Mouse (Mus musculus): ENCODE data around the gene Ncs1. TPM values are rescaled to one million over a fixed set of nuclear protein-coding genes. Genes with fewer than 3 reads are reported as not detected.
A peak's percentile ranks its signal among the peaks of the same experiment; 100 is the strongest.

Gene Ncs1
- polyA plus RNA-seq, 1 experiment, result 7.7 TPM

- H3K27ac ChIP-seq (ENCODE audit: control insufficient read depth, insufficient read depth, low read depth, low read length), result no peak overlapping the region
- no peaks in the 10 kb centered on the region for H3K36me3 ChIP-seq (ENCODE audit: control insufficient read depth, insufficient read depth, low read length)
- H3K27me3 ChIP-seq (ENCODE audit: control insufficient read depth, insufficient read depth, low read length), result no peaks in the 10 kb centered on the region
- H3K4me1 ChIP-seq (ENCODE audit: control insufficient read depth, insufficient read depth, low read length), result peaks cover 4% of the 10 kb centered on the region
- no peak overlapping the region for H3K4me3 ChIP-seq (ENCODE audit: control insufficient read depth, low read depth, low read length)
- no peak for TF ChIP-seq POLR2A (IDR thresholded peaks at IDR 0.05; ENCODE audit: control insufficient read depth, low read depth, low read length)
- peak; percentile 94 for TF ChIP-seq CTCF (IDR thresholded peaks at IDR 0.05; ENCODE audit: control insufficient read depth, insufficient read depth, insufficient replicate concordance, low read depth, low read length)
Observed at GRCm38 (mm10) chr2:31294985-31295384, 49.4 kb downstream of the Ncs1 start.

- TF ChIP-seq CTCF (IDR thresholded peaks at IDR 0.05; ENCODE audit: control insufficient read depth, insufficient read depth, insufficient replicate concordance, low read depth, low read length) (no peak), POLR2A (IDR thresholded peaks at IDR 0.05; ENCODE audit: control insufficient read depth, low read depth, low read length) (no peak)
- H3K27ac ChIP-seq (ENCODE audit: control insufficient read depth, insufficient read depth, low read depth, low read length), result no peak overlapping the region
- peaks cover 4% of the 10 kb centered on the region for H3K4me1 ChIP-seq (ENCODE audit: control insufficient read depth, insufficient read depth, low read length)
- H3K4me3 ChIP-seq (ENCODE audit: control insufficient read depth, low read depth, low read length), result no peak overlapping the region
- no peaks in the 10 kb centered on the region for H3K36me3 ChIP-seq (ENCODE audit: control insufficient read depth, insufficient read depth, low read length)
- no peaks in the 10 kb centered on the region for H3K27me3 ChIP-seq (ENCODE audit: control insufficient read depth, insufficient read depth, low read length)
Observed at GRCm38 (mm10) chr2:31296395-31296794, 50.8 kb downstream of the Ncs1 start.

- Histone ChIP-seq H3K27ac (ENCODE audit: control insufficient read depth, insufficient read depth, low read depth, low read length) (no peak overlapping the region), H3K27me3 (ENCODE audit: control insufficient read depth, insufficient read depth, low read length) (no peaks in the 10 kb centered on the region), H3K36me3 (ENCODE audit: control insufficient read depth, insufficient read depth, low read length) (no peaks in the 10 kb centered on the region), H3K4me1 (ENCODE audit: control insufficient read depth, insufficient read depth, low read length) (peaks cover 4% of the 10 kb centered on the region), H3K4me3 (ENCODE audit: control insufficient read depth, low read depth, low read length) (peak overlapping the region; percentile 72)
- TF ChIP-seq CTCF (IDR thresholded peaks at IDR 0.05; ENCODE audit: control insufficient read depth, insufficient read depth, insufficient replicate concordance, low read depth, low read length) (no peak), POLR2A (IDR thresholded peaks at IDR 0.05; ENCODE audit: control insufficient read depth, low read depth, low read length) (no peak)
Observed at GRCm38 (mm10) chr2:31297602-31298268, 52.1 kb downstream of the Ncs1 start.

- H3K27ac ChIP-seq (ENCODE audit: control insufficient read depth, insufficient read depth, low read depth, low read length), result no peak overlapping the region
- TF ChIP-seq CTCF (IDR thresholded peaks at IDR 0.05; ENCODE audit: control insufficient read depth, insufficient read depth, insufficient replicate concordance, low read depth, low read length) (no peak), POLR2A (IDR thresholded peaks at IDR 0.05; ENCODE audit: control insufficient read depth, low read depth, low read length) (no peak)
- peaks cover 4% of the 10 kb centered on the region for H3K4me1 ChIP-seq (ENCODE audit: control insufficient read depth, insufficient read depth, low read length)
- H3K27me3 ChIP-seq (ENCODE audit: control insufficient read depth, insufficient read depth, low read length), result no peaks in the 10 kb centered on the region
- no peak overlapping the region for H3K4me3 ChIP-seq (ENCODE audit: control insufficient read depth, low read depth, low read length)
- H3K36me3 ChIP-seq (ENCODE audit: control insufficient read depth, insufficient read depth, low read length), result no peaks in the 10 kb centered on the region
Observed at GRCm38 (mm10) chr2:31298814-31299213, 53.2 kb downstream of the Ncs1 start.

GRCm38 (mm10) chr2:31299266-31299665, 53.6 kb downstream of the Ncs1 start:
- TF ChIP-seq CTCF (IDR thresholded peaks at IDR 0.05; ENCODE audit: control insufficient read depth, insufficient read depth, insufficient replicate concordance, low read depth, low read length) (peak; percentile 27; the same call in 1 of the 2 replicates), POLR2A (IDR thresholded peaks at IDR 0.05; ENCODE audit: control insufficient read depth, low read depth, low read length) (no peak)
- H3K27ac ChIP-seq (ENCODE audit: control insufficient read depth, insufficient read depth, low read depth, low read length), result no peak overlapping the region
- H3K4me3 ChIP-seq (ENCODE audit: control insufficient read depth, low read depth, low read length), result no peak overlapping the region
- no peaks in the 10 kb centered on the region for H3K36me3 ChIP-seq (ENCODE audit: control insufficient read depth, insufficient read depth, low read length)
- peaks cover 5% of the 10 kb centered on the region for H3K4me1 ChIP-seq (ENCODE audit: control insufficient read depth, insufficient read depth, low read length)
- no peaks in the 10 kb centered on the region for H3K27me3 ChIP-seq (ENCODE audit: control insufficient read depth, insufficient read depth, low read length)

- H3K4me3 ChIP-seq (ENCODE audit: control insufficient read depth, low read depth, low read length), result no peak overlapping the region
- peaks cover 11% of the 10 kb centered on the region for H3K4me1 ChIP-seq (ENCODE audit: control insufficient read depth, insufficient read depth, low read length)
- no peak for TF ChIP-seq POLR2A (IDR thresholded peaks at IDR 0.05; ENCODE audit: control insufficient read depth, low read depth, low read length)
- TF ChIP-seq CTCF (IDR thresholded peaks at IDR 0.05; ENCODE audit: control insufficient read depth, insufficient read depth, insufficient replicate concordance, low read depth, low read length), result no peak
- no peaks in the 10 kb centered on the region for H3K27me3 ChIP-seq (ENCODE audit: control insufficient read depth, insufficient read depth, low read length)
- H3K27ac ChIP-seq (ENCODE audit: control insufficient read depth, insufficient read depth, low read depth, low read length), result no peak overlapping the region
- no peaks in the 10 kb centered on the region for H3K36me3 ChIP-seq (ENCODE audit: control insufficient read depth, insufficient read depth, low read length)
Observed at GRCm38 (mm10) chr2:31299996-31300395, 54.4 kb downstream of the Ncs1 start.

GRCm38 (mm10) chr2:31303177-31303576, 57.6 kb downstream of the Ncs1 start:
- H3K27ac ChIP-seq (ENCODE audit: control insufficient read depth, insufficient read depth, low read depth, low read length), result no peak overlapping the region
- no peaks in the 10 kb centered on the region for H3K36me3 ChIP-seq (ENCODE audit: control insufficient read depth, insufficient read depth, low read length)
- H3K4me1 ChIP-seq (ENCODE audit: control insufficient read depth, insufficient read depth, low read length), result peaks cover 18% of the 10 kb centered on the region
- H3K4me3 ChIP-seq (ENCODE audit: control insufficient read depth, low read depth, low read length), result no peak overlapping the region
- TF ChIP-seq POLR2A (IDR thresholded peaks at IDR 0.05; ENCODE audit: control insufficient read depth, low read depth, low read length) (no peak), CTCF (IDR thresholded peaks at IDR 0.05; ENCODE audit: control insufficient read depth, insufficient read depth, insufficient replicate concordance, low read depth, low read length) (no peak)
- H3K27me3 ChIP-seq (ENCODE audit: control insufficient read depth, insufficient read depth, low read length), result no peaks in the 10 kb centered on the region

All from testis, adult 2 months (tissue).